Mouse (Mus musculus) gastrocnemius, adult 8-10 months (tissue): ENCODE results near the gene Fbp1. TPM values are rescaled to one million over a fixed set of nuclear protein-coding genes. Genes with fewer than 3 reads are reported as not detected.
"Not testable (repeated sequence)": the region's sequence is repeated elsewhere in the genome, so short reads cannot be mapped to it uniquely, and the experiment has no call there.

Experiments used
- DNase-seq, 2 experiments: peaks; one replicate each; pipeline ENCODE4 v3.0.0; 2022; ENCODE audit warnings: low spot score in 2 of 2
- total RNA-seq, 4 experiments: library from RNA; stranded (reverse); gene quantifications; 2 replicates each; pipeline ENCODE4 v1.2.4; 2022

Gene Fbp1
- total RNA-seq, 4 experiments from 2014 or later = 0.78 TPM; not detected in 3

- DNase-seq = no peak
Measured at GRCm38 (mm10) chr13:62884536-62884935, 3.5 kb downstream of the Fbp1 start.

GRCm38 (mm10) chr13:62883925-62884324 lies 4.2 kb downstream of the Fbp1 start:
- DNase-seq = no peak

- no peak for DNase-seq
Measured at GRCm38 (mm10) chr13:62883436-62883835, 4.6 kb downstream of the Fbp1 start.

GRCm38 (mm10) chr13:62882856-62883255 lies 5.2 kb downstream of the Fbp1 start:
- DNase-seq = no peak

GRCm38 (mm10) chr13:62881336-62881735 lies 6.7 kb downstream of the Fbp1 start:
- DNase-seq = no peak

GRCm38 (mm10) chr13:62879831-62880615 lies 8.1 kb downstream of the Fbp1 start:
- no peak for DNase-seq

GRCm38 (mm10) chr13:62879411-62879810 lies 8.7 kb downstream of the Fbp1 start:
- DNase-seq = no peak

GRCm38 (mm10) chr13:62877247-62877646 lies 10.8 kb downstream of the Fbp1 start:
- DNase-seq = no peak

GRCm38 (mm10) chr13:62876111-62876510 lies 12.0 kb downstream of the Fbp1 start:
- DNase-seq = no peak

- no peak for DNase-seq
Measured at GRCm38 (mm10) chr13:62872252-62872651, 15.8 kb downstream of the Fbp1 start.

- DNase-seq = no peak
Measured at GRCm38 (mm10) chr13:62870605-62871004, 17.5 kb downstream of the Fbp1 start.

GRCm38 (mm10) chr13:62866817-62867216 lies 21.3 kb downstream of the Fbp1 start:
- no peak for DNase-seq

GRCm38 (mm10) chr13:62865651-62866315 lies 22.3 kb downstream of the Fbp1 start:
- DNase-seq = no peak

- no peak for DNase-seq
Measured at GRCm38 (mm10) chr13:62863771-62864170, 24.3 kb downstream of the Fbp1 start.

- no peak for DNase-seq
Measured at GRCm38 (mm10) chr13:62862875-62863274, 25.2 kb downstream of the Fbp1 start.

- DNase-seq = no peak
Measured at GRCm38 (mm10) chr13:62860068-62860467, 28.0 kb downstream of the Fbp1 start.

- not testable (repeated sequence) for DNase-seq
Measured at GRCm38 (mm10) chr13:62859251-62859650, 28.8 kb downstream of the Fbp1 start.

GRCm38 (mm10) chr13:62857941-62858915 lies 29.9 kb downstream of the Fbp1 start, which contains the start of gene Fbp2:
TSS of gene Fbp2 (minus strand) at chr13:62858422.
- peak; percentile 43 to 66 for DNase-seq

GRCm38 (mm10) chr13:62856850-62857249 lies 31.2 kb downstream of the Fbp1 start:
- peak; percentile 40 to 54 for DNase-seq

- peak; percentile 73 to 77 for DNase-seq
Measured at GRCm38 (mm10) chr13:62856305-62856675, 31.8 kb downstream of the Fbp1 start.
